Mouse (Mus musculus) adrenal gland, postnatal 36 days (tissue): ENCODE data around the gene Vmn2r57. TPM values are rescaled to one million over a fixed set of nuclear protein-coding genes. Genes with fewer than 3 reads are reported as not detected.
A peak's percentile ranks its signal among the peaks of the same experiment; 100 is the strongest.
"Not testable (repeated sequence)": the region's sequence is repeated elsewhere in the genome, so short reads cannot be mapped to it uniquely, and the experiment has no call there.

Source experiments
- DNase-seq, 2 experiments: peaks; one replicate each; pipeline ENCODE4 v3.0.0; 2021; ENCODE audit warnings: mixed read lengths in 1 of 2
- long read RNA-seq, 2 experiments: library from polyadenylated mRNA; stranded (forward); transcript quantifications; one replicate each; pipeline ENCODE4 v2.0.0; 2021; ENCODE audit warnings: borderline sequencing depth in 2 of 2
- total RNA-seq, 2 experiments: library from RNA; stranded (reverse); gene quantifications; 2 replicates each; pipeline ENCODE4 v1.2.3; 2021

Gene Vmn2r57
- under 1 TPM; 0.30 to 0.40 TPM for total RNA-seq
- long read RNA-seq, experiment 1: 0 reads
- long read RNA-seq, experiment 2: 0 reads

DNA sequence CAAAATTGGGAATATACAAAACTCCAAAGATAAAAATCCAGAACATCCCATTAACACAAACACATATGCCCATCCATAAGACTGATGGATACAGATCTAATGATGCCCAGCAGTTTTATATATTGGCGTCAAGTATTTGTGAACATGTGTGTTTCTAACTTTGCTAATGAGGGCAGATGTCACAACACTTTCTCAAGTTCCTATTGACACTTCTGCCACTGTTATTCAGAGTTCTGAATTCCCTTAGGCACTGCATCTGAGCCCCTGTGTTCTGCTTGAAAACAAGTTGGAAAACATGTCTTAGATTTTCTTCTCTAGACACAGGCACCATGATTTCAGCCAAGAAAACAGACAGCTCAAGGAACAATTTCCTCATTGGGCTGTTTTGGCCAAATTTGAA lies at the start of gene Vmn2r57:
Vmn2r57 (minus strand) TSS at position 101 of the 400 bp plus-strand sequence.
- DNase-seq: not testable (repeated sequence)

DNA sequence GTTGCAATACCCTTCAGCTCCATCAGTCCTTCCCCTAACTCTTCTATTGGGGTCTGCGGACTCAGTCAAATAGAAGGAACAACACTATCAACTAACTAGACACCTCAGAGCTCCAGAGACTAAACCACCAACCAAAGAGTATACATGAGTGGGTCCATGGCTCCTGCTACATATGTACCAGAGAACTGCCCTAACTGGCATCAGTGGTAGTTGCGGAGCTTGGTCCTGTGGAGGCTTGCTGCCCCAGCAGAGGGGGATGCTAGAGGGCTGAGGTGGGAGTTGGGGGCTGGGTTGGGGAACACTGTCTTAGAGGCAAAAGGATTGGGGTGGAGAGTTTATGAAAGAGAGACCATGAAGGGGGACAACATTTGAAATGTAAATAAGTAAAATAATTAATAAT lies 49.4 kb upstream of the Vmn2r57 start:
- no peak for DNase-seq

DNA sequence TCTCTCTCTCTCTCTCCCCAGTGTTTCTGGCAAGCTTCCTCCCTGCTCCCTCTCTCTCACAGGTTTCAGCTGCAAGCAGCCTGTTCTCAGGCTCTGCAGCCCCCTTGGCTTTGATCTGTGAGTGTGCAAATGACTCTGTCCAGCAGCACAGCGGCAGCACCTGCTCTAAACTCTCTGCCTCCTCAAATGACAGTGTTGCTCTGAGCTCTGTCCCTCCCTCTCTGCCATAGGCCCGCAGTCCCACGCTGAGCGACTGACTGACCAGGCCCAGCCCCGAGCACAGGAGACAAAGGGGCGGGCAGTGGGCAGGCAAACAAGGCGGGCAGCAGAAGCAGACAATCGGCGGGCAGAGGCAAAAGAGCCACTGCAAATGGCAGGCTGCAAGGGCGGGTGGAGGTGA lies 3.4 kb upstream of the Vmn2r57 start:
- no peak for DNase-seq

- no peak for DNase-seq
These were observed 54.4 kb downstream of the Vmn2r57 start for GRCm38 (mm10) chr7:41394130-41394529.

DNA sequence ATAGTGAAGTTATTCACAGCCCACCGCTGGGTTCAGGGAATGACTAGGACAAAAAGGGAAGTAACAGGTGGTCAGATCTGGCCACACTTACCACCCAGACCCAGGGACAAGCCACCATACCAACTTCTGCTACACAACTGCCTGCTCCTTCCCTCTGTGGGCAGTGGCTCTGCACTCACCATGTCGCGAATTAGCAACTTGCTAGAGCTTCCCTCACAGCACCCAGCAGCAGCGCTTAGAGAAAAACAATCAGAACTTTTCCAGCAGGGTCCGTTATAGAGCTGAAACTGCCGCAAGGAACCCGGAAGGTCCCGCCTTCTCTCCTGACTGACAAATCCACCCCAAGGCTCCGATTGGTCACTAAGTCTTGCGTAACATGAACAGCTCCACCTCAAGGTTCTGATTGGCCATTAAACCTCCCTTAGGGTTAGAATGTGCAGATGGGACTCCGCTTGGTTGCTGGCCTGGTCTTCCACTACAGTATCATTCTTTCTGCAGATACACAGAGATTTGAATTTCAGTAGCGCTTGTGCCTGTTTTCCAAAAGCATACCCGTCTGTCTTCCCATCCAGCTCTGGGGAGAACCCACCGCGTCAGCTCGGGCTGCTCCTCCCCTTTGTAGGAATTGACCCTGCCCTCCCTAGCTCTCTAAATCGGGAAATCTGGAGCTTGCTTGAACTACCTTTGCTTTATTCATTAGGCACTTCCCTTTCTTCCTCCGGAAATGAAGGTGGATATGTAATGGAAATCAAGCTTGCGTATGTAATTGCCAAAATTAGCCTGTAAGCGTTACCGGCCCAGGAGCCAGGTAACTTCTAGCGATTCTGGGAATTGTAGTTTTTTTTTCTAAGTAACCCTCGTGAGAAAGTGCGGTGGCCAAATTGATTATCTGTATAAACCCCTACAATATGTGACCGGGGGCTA lies 55.2 kb downstream of the Vmn2r57 start, which contains the start of gene AI987944:
AI987944 (minus strand) TSS at position 332 of the 924 bp plus-strand sequence.
- DNase-seq: peak; percentile 85 to 90

Other genes with a start within 250 kb of the Vmn2r57 start
- 10 to 100 TPM; 10.8 to 13.1 TPM for gene AI987944, start 55.3 kb downstream of the Vmn2r57 start, total RNA-seq
- not detected for gene Gm20449, start 50.7 kb upstream of the Vmn2r57 start, total RNA-seq
- gene AW146154, start 51.2 kb upstream of the Vmn2r57 start, total RNA-seq: 10 to 100 TPM in 1 of 2 experiments, 1 to 10 TPM in 1; 6.8 to 10.3 TPM
- gene Gm6871, start 125.0 kb upstream of the Vmn2r57 start, total RNA-seq: under 1 TPM in 1 of 2 experiments, not detected in 1; 0.26 TPM
- 10 to 100 TPM; 13.8 to 14.2 TPM for gene 2610021A01Rik, start 150.5 kb upstream of the Vmn2r57 start, total RNA-seq
- gene Zfp788, start 184.5 kb upstream of the Vmn2r57 start, total RNA-seq: 10 to 100 TPM; 11.1 to 13.6 TPM